Mouse (Mus musculus): ENCODE measurements around the gene Saxo2. TPM values are rescaled to one million over a fixed set of nuclear protein-coding genes. Genes with fewer than 3 reads are reported as not detected.
A peak's percentile ranks its signal among the peaks of the same experiment; 100 is the strongest.

The Saxo2 gene
- polyA plus RNA-seq, 1 experiment from 2014 or later, result 7.0 TPM

DNA sequence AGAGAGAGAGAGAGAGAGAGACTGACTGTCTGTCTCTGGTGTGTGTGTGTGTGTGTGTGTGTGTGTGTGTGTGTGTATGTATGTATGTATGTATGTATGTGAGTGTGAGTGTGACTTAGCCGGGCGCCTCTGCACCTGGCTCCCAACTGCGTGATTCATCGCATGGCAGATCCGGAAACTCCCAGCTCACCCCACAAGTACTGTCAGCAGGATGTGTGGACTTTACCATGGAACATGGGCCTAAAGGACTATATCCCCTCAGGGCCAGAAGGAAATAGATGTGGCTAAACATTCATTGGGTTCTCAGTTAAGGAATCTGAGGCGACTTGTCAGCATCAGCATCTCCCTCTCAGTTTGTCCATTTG, 735 bp upstream of the Saxo2 start:
- peak; percentile 30; the same call in 1 of the 2 replicates for ATAC-seq (replicated peaks; ENCODE audit: insufficient number of reproducible peaks, low FRiP score, low TSS enrichment, low read depth)
- 14% methylated on average over 6 of the region's 6 CpGs for WGBS
- H3K27ac ChIP-seq (replicated peaks; ENCODE audit: low read depth, low read length), result no peak overlapping the region

DNA sequence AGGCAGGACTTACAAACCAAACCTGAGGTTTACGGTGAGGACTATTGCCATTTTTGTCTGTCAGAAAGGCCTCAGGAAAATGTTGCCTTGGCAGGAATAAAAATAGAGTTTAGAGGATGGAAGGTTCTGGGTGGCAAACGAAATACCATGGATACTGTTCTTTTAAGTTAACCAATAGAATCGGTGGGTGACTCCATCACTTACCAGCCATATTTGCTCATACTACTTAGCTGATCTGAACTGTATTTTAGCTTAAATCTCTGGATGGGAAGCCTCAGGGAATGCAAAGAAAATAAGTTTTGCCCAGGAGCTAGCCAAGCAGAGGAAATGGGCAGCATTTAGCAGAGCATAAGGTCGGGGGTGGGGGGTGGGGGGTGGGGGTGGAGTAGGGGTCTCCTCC, 419 bp downstream of the Saxo2 start:
- ATAC-seq (replicated peaks; ENCODE audit: insufficient number of reproducible peaks, low FRiP score, low TSS enrichment, low read depth) (no peak; the same call in 1 of the 2 replicates), DNase-seq (ENCODE audit: low spot score) (no peak)
- H3K4me3 ChIP-seq (ENCODE audit: low read depth, low read length), result peak overlapping the region; percentile 79
- H3K4me1 ChIP-seq (ENCODE audit: control insufficient read depth, insufficient read depth, low read length), result no peaks in the 10 kb centered on the region; the same call in 1 of the 2 replicates
- H3K9ac ChIP-seq (replicated peaks; ENCODE audit: low read length), result peak overlapping the region; percentile 71
- H3K36me3 ChIP-seq (replicated peaks; ENCODE audit: control insufficient read depth, insufficient read depth, low read depth, low read length), result no peaks in the 10 kb centered on the region
- H3K4me2 ChIP-seq (ENCODE audit: low read depth, low read length), result peak overlapping the region; percentile 65
- H3K9me3 ChIP-seq (replicated peaks; ENCODE audit: control insufficient read depth, low read length), result no peaks in the 10 kb centered on the region
- 36% methylated on average over 4 of the region's 4 CpGs for WGBS
- H3K27me3 ChIP-seq (ENCODE audit: control insufficient read depth, insufficient read depth, low read length), result no peaks in the 10 kb centered on the region
- H3K27ac ChIP-seq (replicated peaks; ENCODE audit: low read depth, low read length), result no peak overlapping the region

More for the DNA sequence above, 735 bp upstream of the Saxo2 start:
- Histone ChIP-seq H3K36me3 (replicated peaks; ENCODE audit: control insufficient read depth, insufficient read depth, low read depth, low read length) (no peaks in the 10 kb centered on the region), H3K27me3 (ENCODE audit: control insufficient read depth, insufficient read depth, low read length) (no peaks in the 10 kb centered on the region), H3K4me2 (ENCODE audit: low read depth, low read length) (peak overlapping the region; percentile 65), H3K9ac (replicated peaks; ENCODE audit: low read length) (peak overlapping the region; percentile 71), H3K4me1 (ENCODE audit: control insufficient read depth, insufficient read depth, low read length) (no peaks in the 10 kb centered on the region; the same call in 1 of the 2 replicates), H3K4me3 (ENCODE audit: low read depth, low read length) (peak overlapping the region; percentile 79), H3K9me3 (replicated peaks; ENCODE audit: control insufficient read depth, low read length) (no peaks in the 10 kb centered on the region)
- no peak for DNase-seq (ENCODE audit: low spot score)

DNA sequence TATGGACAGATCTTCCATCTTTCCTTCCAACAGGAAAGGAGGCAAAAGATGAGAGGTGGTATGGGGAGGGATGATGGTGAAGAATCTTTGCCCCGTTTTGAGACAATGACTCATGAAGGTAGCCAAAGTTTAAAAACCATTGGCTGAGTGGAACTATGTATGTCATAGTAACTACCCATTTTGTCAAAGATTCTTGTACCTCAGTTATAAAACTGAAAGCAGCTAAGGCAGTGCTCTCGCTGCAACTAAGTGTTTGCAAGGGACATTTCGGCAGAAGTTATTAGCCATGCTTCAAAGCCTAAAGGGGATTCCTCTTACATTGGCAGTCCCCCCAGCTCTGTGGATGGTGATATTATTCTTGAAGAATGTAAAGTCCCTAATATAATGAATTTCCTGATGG, 1.1 kb downstream of the Saxo2 start:
- WGBS, result 83% methylated on average over 3 of the region's 3 CpGs
- H3K4me2 ChIP-seq (ENCODE audit: low read depth, low read length), result no peak overlapping the region
- H3K27me3 ChIP-seq (ENCODE audit: control insufficient read depth, insufficient read depth, low read length), result no peaks in the 10 kb centered on the region
- H3K4me3 ChIP-seq (ENCODE audit: low read depth, low read length), result no peak overlapping the region
- H3K9ac ChIP-seq (replicated peaks; ENCODE audit: low read length), result no peak overlapping the region
- ATAC-seq (replicated peaks; ENCODE audit: insufficient number of reproducible peaks, low FRiP score, low TSS enrichment, low read depth) (no peak), DNase-seq (ENCODE audit: low spot score) (no peak)
- no peaks in the 10 kb centered on the region; the same call in 1 of the 2 replicates for H3K4me1 ChIP-seq (ENCODE audit: control insufficient read depth, insufficient read depth, low read length)
- H3K36me3 ChIP-seq (replicated peaks; ENCODE audit: control insufficient read depth, insufficient read depth, low read depth, low read length), result no peaks in the 10 kb centered on the region
- H3K27ac ChIP-seq (replicated peaks; ENCODE audit: low read depth, low read length), result no peak overlapping the region
- no peaks in the 10 kb centered on the region for H3K9me3 ChIP-seq (replicated peaks; ENCODE audit: control insufficient read depth, low read length)

DNA sequence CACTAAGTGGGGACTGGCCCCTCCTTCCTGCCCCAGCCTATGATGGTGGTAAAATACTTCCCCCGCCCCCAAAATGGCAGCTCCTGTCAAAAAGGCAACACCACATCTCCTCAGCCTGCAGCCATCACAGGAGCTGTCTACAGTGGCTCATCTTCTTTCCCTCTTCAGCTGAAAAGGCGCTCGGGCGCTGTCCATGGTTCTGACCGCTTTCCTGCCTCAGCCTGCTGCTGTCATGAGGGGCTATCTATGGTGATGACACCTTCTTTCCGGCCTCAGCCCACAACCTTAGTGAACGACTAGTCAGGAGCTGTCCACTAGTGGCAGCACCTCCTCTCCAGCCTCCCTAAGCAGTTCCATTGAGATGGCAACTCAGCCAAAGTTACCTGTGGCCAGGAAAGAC, 23.0 kb downstream of the Saxo2 start:
- no peak for ATAC-seq (replicated peaks; ENCODE audit: insufficient number of reproducible peaks, low FRiP score, low TSS enrichment, low read depth)
- H3K9me3 ChIP-seq (replicated peaks; ENCODE audit: control insufficient read depth, low read length), result no peaks in the 10 kb centered on the region
- no peaks in the 10 kb centered on the region for H3K4me1 ChIP-seq (ENCODE audit: control insufficient read depth, insufficient read depth, low read length)
- H3K4me3 ChIP-seq (ENCODE audit: low read depth, low read length), result no peak overlapping the region
- no peaks in the 10 kb centered on the region for H3K27me3 ChIP-seq (ENCODE audit: control insufficient read depth, insufficient read depth, low read length)
- H3K27ac ChIP-seq (replicated peaks; ENCODE audit: low read depth, low read length), result no peak overlapping the region
- H3K36me3 ChIP-seq (replicated peaks; ENCODE audit: control insufficient read depth, insufficient read depth, low read depth, low read length), result no peaks in the 10 kb centered on the region
- 18% methylated on average over 7 of the region's 7 CpGs for WGBS
- no peak overlapping the region for H3K9ac ChIP-seq (replicated peaks; ENCODE audit: low read length)
- DNase-seq (ENCODE audit: low spot score), result peak; percentile 78
- no peak overlapping the region for H3K4me2 ChIP-seq (ENCODE audit: low read depth, low read length)

DNA sequence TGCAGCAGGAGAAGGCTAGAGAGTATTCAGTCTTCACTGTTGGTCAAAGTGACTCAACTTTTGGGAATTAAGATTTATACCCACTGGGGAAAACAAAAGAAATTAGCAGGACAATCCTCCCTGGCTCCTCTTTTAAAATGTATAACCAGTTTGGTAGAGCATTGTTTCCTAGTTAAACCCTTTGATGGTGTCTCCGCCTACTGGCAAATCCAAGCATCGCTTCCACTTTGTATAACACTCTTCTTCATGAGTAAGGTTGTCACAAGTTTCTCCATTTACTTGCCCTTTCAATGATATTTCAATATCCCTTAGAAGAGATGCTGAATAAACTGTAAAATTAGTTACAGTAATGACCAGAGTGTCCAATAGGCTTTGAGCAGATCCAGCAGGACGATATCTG, 38.7 kb downstream of the Saxo2 start:
- Histone ChIP-seq H3K36me3 (replicated peaks; ENCODE audit: control insufficient read depth, insufficient read depth, low read depth, low read length) (no peaks in the 10 kb centered on the region), H3K4me3 (ENCODE audit: low read depth, low read length) (no peak overlapping the region), H3K9me3 (replicated peaks; ENCODE audit: control insufficient read depth, low read length) (no peaks in the 10 kb centered on the region), H3K9ac (replicated peaks; ENCODE audit: low read length) (no peak overlapping the region), H3K4me2 (ENCODE audit: low read depth, low read length) (no peak overlapping the region), H3K27me3 (ENCODE audit: control insufficient read depth, insufficient read depth, low read length) (no peaks in the 10 kb centered on the region), H3K4me1 (ENCODE audit: control insufficient read depth, insufficient read depth, low read length) (no peaks in the 10 kb centered on the region), H3K27ac (replicated peaks; ENCODE audit: low read depth, low read length) (no peak overlapping the region)
- no peak for ATAC-seq (replicated peaks; ENCODE audit: insufficient number of reproducible peaks, low FRiP score, low TSS enrichment, low read depth)
- DNase-seq (ENCODE audit: low spot score), result peak; percentile 50
- WGBS, result 67% methylated on average over 3 of the region's 3 CpGs

DNA sequence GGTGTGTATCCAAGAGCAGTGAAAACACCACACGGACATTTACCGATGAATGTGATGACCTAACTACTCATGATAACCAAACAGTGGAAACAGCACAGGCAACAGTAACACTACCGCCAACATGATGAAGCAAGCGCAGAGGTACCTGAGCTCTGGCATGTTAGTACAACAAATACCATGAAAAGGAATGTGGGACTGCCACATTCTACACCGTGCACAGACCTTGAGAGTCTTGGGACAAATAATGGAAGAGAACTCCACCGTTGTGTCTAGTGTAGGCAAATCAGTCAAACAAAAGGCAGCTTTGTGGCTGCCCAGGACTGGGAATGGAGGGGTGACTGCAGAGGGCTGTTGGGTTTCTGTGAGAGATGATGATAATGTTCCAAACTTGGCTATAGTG, 42.9 kb downstream of the Saxo2 start:
- ATAC-seq (replicated peaks; ENCODE audit: insufficient number of reproducible peaks, low FRiP score, low TSS enrichment, low read depth) (no peak), DNase-seq (ENCODE audit: low spot score) (no peak)
- 77% methylated on average over 6 of the region's 6 CpGs for WGBS
- Histone ChIP-seq H3K4me1 (ENCODE audit: control insufficient read depth, insufficient read depth, low read length) (no peaks in the 10 kb centered on the region), H3K27me3 (ENCODE audit: control insufficient read depth, insufficient read depth, low read length) (no peaks in the 10 kb centered on the region), H3K36me3 (replicated peaks; ENCODE audit: control insufficient read depth, insufficient read depth, low read depth, low read length) (no peaks in the 10 kb centered on the region), H3K9ac (replicated peaks; ENCODE audit: low read length) (no peak overlapping the region), H3K4me3 (ENCODE audit: low read depth, low read length) (no peak overlapping the region), H3K4me2 (ENCODE audit: low read depth, low read length) (no peak overlapping the region), H3K27ac (replicated peaks; ENCODE audit: low read depth, low read length) (no peak overlapping the region), H3K9me3 (replicated peaks; ENCODE audit: control insufficient read depth, low read length) (no peaks in the 10 kb centered on the region)

DNA sequence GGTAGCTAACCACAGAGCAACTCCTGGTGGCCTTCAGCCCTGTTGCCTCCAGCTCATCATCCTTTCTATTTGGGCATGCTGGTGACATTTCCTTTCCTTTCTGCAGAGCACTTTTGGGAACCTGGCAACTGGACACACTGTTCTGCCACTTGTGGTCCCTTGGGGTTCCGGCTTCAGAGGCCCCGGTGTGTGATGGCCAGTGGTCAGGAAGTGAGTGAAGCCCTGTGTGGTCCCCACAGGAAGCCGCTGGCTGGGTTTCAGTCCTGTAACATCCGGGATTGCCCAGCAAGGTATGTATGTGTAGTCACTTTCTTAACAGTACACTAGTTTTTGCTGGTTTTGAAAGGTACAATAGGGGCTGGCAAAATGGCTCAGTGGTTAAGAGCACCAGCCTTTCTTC, 46.3 kb downstream of the Saxo2 start:
- Histone ChIP-seq H3K9ac (replicated peaks; ENCODE audit: low read length) (no peak overlapping the region), H3K4me3 (ENCODE audit: low read depth, low read length) (no peak overlapping the region), H3K9me3 (replicated peaks; ENCODE audit: control insufficient read depth, low read length) (no peaks in the 10 kb centered on the region), H3K36me3 (replicated peaks; ENCODE audit: control insufficient read depth, insufficient read depth, low read depth, low read length) (no peaks in the 10 kb centered on the region), H3K4me2 (ENCODE audit: low read depth, low read length) (no peak overlapping the region), H3K4me1 (ENCODE audit: control insufficient read depth, insufficient read depth, low read length) (no peaks in the 10 kb centered on the region), H3K27me3 (ENCODE audit: control insufficient read depth, insufficient read depth, low read length) (no peaks in the 10 kb centered on the region), H3K27ac (replicated peaks; ENCODE audit: low read depth, low read length) (no peak overlapping the region)
- ATAC-seq (replicated peaks; ENCODE audit: insufficient number of reproducible peaks, low FRiP score, low TSS enrichment, low read depth), result no peak
- no peak for DNase-seq (ENCODE audit: low spot score)
- 80% methylated on average over 4 of the region's 4 CpGs for WGBS

DNA sequence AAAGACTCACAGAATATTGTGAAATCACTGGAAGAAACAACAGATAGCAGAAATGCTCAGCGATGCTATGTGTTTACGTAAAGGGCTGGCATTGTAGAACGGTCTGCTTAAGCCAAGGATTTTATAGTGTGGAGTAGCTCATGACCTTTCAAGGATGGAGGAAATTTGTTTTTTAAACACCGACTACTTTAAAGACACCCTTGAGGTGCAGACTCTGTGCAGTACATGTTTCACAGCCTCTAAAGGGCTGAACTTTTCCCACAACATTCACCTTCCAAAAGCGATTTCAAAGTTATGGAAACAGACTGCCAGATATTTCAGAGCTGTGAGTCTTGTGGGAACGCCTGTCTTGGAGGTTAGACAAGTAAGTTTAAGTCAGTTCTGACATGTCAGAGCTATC, 57.4 kb downstream of the Saxo2 start:
- DNase-seq (ENCODE audit: low spot score) (no peak), ATAC-seq (replicated peaks; ENCODE audit: insufficient number of reproducible peaks, low FRiP score, low TSS enrichment, low read depth) (no peak)
- no peak overlapping the region for H3K9ac ChIP-seq (replicated peaks; ENCODE audit: low read length)
- no peak overlapping the region for H3K27ac ChIP-seq (replicated peaks; ENCODE audit: low read depth, low read length)
- H3K4me3 ChIP-seq (ENCODE audit: low read depth, low read length), result no peak overlapping the region
- H3K4me2 ChIP-seq (ENCODE audit: low read depth, low read length), result no peak overlapping the region
- no peaks in the 10 kb centered on the region for H3K36me3 ChIP-seq (replicated peaks; ENCODE audit: control insufficient read depth, insufficient read depth, low read depth, low read length)
- no peaks in the 10 kb centered on the region for H3K9me3 ChIP-seq (replicated peaks; ENCODE audit: control insufficient read depth, low read length)
- H3K4me1 ChIP-seq (ENCODE audit: control insufficient read depth, insufficient read depth, low read length), result no peaks in the 10 kb centered on the region
- H3K27me3 ChIP-seq (ENCODE audit: control insufficient read depth, insufficient read depth, low read length), result no peaks in the 10 kb centered on the region
- 86% methylated on average over 6 of the region's 6 CpGs for WGBS

Measured in embryonic facial prominence, embryonic 11.5 days (tissue).